Mouse (Mus musculus) neural tube, embryonic 12.5 days (tissue): ENCODE results near the gene Rnf2. TPM values are rescaled to one million over a fixed set of nuclear protein-coding genes. Genes with fewer than 3 reads are reported as not detected.

ENCODE experiments used
- ATAC-seq: fragments of 200-750 bp; cut with Nextera tagmentation; 2 replicates; pipeline ENCODE4 v1.8.0; 2017; ENCODE audit warnings: low read depth, mild to moderate bottlenecking, moderate TSS enrichment, moderate library complexity; ENCODE audit not compliant: low FRiP score
- H3K27ac ChIP-seq: fragments of 300-500 bp; sonication (generic); 2 replicates; pipeline ENCODE4 v1.5.1; 2016
- H3K27me3 ChIP-seq: fragments of 300-500 bp; sonication (generic); replicated peaks from 2 replicates; pipeline ENCODE4 v1.6.1; 2016; ENCODE audit warnings: mild to moderate bottlenecking
- H3K36me3 ChIP-seq: fragments of 300-500 bp; sonication (generic); 2 replicates; pipeline ENCODE4 v1.6.1; 2016; ENCODE audit warnings: mild to moderate bottlenecking
- H3K4me1 ChIP-seq: fragments of 300-500 bp; sonication (generic); 2 replicates; pipeline ENCODE4 v1.6.1; 2016
- H3K4me2 ChIP-seq: fragments of 300-500 bp; sonication (generic); replicated peaks from 2 replicates; pipeline ENCODE4 v1.6.1; 2016; ENCODE audit warnings: mild to moderate bottlenecking
- H3K4me3 ChIP-seq: fragments of 300-500 bp; sonication (generic); 2 replicates; pipeline ENCODE4 v1.5.1; 2016
- H3K9ac ChIP-seq: fragments of 300-500 bp; sonication (generic); 2 replicates; pipeline ENCODE4 v1.6.1; 2016; ENCODE audit warnings: mild to moderate bottlenecking
- H3K9me3 ChIP-seq: fragments of 300-500 bp; sonication (generic); 2 replicates; pipeline ENCODE4 v1.6.1; 2016; ENCODE audit warnings: mild to moderate bottlenecking
- WGBS: fragments of 180-500 bp; shearing (Covaris S2); methylation state at CpG from one replicate; pipeline ENCODE4 v1.1.7; 2016; 5-methylcytosine and 5-hydroxymethylcytosine counted together
- microRNA-seq: library from miRNA; unstranded; fragments of <30 nt; microRNA quantifications from one replicate; pipeline ENCODE4, GENCODE M21; 2017
- polyA plus RNA-seq: library from polyadenylated mRNA; unstranded; fragments of >200 nt; fragmentation: Nextera tagmentation; extraction: Ambion mirVana; gene quantifications from 2 replicates; pipeline ENCODE4 v1.2.1, GENCODE M21; 2016

Rnf2 gene
- polyA plus RNA-seq, 1 experiment from 2014 or later: 132 TPM

DNA sequence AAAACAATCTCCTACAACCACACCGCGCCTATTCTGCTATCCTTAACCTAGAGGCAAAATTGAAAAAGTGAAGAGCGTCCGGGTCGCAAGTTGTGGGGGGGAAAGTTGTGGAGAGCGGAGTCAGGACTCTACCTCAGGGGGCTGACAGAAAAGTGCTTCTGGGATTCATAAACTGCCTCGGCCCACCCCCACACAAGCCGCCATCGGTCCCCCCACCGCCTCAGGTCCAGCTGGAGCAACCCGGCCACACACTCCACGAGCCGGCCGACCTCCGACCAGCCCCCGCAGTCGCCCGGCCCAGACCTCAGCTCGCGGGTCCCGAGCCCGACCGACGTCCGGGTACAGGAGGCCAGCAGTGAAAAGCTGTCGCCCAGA lies 72.9 kb downstream of the Rnf2 start:
- Histone ChIP-seq H3K4me1 (peaks cover 13% of the 10 kb centered on the region), H3K9ac (peak overlapping the region; percentile 63), H3K27me3 (no peaks in the 10 kb centered on the region), H3K27ac (no peak overlapping the region), H3K4me3 (peak overlapping the region; percentile 92), H3K9me3 (no peaks in the 10 kb centered on the region), H3K4me2 (peak overlapping the region; percentile 74), H3K36me3 (no peaks in the 10 kb centered on the region)
- ATAC-seq: peak; percentile 70; the same call in 1 of the 2 replicates
- under 1% methylated on average over 26 of the region's 26 CpGs for WGBS

DNA sequence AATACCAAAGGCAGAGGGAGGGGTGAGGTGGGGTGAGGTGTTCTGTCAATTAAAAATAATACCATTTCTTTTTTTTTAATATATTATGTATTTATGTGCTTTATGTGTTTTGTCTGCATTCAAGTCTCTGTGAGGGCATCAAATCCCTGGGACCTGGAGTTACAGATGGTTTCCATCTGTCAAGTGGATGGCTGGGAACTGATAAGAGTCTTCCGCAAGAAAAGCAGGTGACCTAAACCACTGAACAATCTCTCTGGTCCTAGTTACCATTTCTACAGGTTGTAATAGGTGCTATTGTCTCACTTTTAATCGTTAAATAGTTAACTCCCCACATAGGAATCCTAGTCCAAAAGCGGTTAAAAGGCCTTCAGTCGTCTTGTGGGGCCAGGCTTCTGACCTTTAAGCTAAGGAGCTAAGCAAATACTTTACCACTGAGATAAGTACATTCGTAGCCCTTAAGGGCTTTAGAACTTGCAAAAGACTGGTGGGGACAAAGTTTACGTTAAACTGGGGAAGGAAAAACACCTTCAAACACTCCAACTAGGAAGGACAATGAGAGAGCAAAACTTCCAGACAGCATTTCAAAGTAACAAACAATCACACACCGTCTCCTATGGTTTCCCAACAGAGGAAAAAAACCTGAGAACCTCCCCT lies 73.7 kb downstream of the Rnf2 start:
- H3K9ac ChIP-seq: peak overlapping the region; percentile 63; the same call in 1 of the 2 replicates
- H3K36me3 ChIP-seq: peaks cover 5% of the 10 kb centered on the region; the same call in 1 of the 2 replicates
- H3K4me2 ChIP-seq: peak overlapping the region; percentile 74
- peaks cover 13% of the 10 kb centered on the region for H3K4me1 ChIP-seq
- peak overlapping the region; percentile 92 for H3K4me3 ChIP-seq
- H3K27me3 ChIP-seq: no peaks in the 10 kb centered on the region
- no peaks in the 10 kb centered on the region for H3K9me3 ChIP-seq
- WGBS: 33% methylated on average over 7 of the region's 7 CpGs
- H3K27ac ChIP-seq: no peak overlapping the region
- no peak for ATAC-seq

DNA sequence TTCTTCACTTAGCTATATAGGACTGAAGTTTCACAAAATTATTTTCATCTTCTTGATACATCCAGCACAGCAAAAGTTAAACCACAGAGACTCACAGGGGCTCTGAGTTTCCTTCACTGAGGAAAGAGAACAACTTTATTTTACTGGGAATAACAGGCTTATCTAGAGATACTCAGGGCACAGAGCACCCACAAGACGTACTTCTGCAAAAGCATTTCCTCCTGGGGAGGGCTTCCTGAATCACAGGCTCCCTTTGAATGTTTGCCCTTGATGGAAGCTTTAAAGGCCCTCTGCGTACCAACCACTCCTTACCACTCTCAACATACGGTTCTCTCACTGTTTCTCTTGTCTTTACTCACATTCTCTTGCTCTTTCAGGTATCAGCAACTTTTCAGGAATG lies 78.6 kb downstream of the Rnf2 start:
- Histone ChIP-seq H3K4me2 (no peak overlapping the region), H3K4me3 (no peak overlapping the region), H3K36me3 (peaks cover 5% of the 10 kb centered on the region; the same call in 1 of the 2 replicates), H3K9me3 (no peaks in the 10 kb centered on the region), H3K4me1 (peaks cover 4% of the 10 kb centered on the region), H3K27me3 (no peaks in the 10 kb centered on the region), H3K9ac (no peak overlapping the region), H3K27ac (no peak overlapping the region)
- ATAC-seq: no peak
- 92% methylated on average over 3 of the region's 3 CpGs for WGBS

DNA sequence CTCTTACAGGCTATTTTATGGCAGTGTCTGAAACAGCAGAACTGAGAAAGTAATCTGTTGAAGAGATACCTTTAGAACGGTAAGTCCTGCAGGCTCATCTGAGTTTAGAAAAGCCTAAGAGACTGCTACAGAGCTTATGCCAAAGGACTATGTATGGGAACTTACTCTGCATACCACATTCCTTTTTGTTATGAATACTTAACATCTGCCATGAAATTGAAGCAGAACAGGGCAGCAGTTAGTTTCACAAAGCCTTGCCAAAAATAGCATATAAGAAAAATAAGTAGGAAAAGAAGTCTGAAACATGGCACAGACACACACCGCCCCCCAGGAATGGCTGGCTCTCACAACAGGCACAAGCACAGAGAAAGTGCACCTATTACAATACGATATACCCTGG lies 90.9 kb downstream of the Rnf2 start:
- 92% methylated on average over 3 of the region's 3 CpGs for WGBS
- Histone ChIP-seq H3K4me1 (no peaks in the 10 kb centered on the region), H3K9me3 (no peaks in the 10 kb centered on the region), H3K4me2 (no peak overlapping the region), H3K27ac (no peak overlapping the region), H3K36me3 (peaks cover 8% of the 10 kb centered on the region), H3K9ac (no peak overlapping the region), H3K27me3 (no peaks in the 10 kb centered on the region), H3K4me3 (no peak overlapping the region)
- no peak for ATAC-seq

Small RNAs within 50 kb of the gene (microRNA-seq; reads per million reads assigned to microRNA genes)
- 1.7 reads per million for gene Mir7682

Other genes with a start within 250 kb of the Rnf2 start
- 332 and 344 TPM in 2 replicates for gene Ivns1abp, start 156.5 kb downstream of the Rnf2 start, polyA plus RNA-seq
- 26.9 and 30.6 TPM in 2 replicates for gene Swt1, start 72.5 kb downstream of the Rnf2 start, polyA plus RNA-seq
- 56.8 and 63.9 TPM in 2 replicates for gene Trmt1l, start 72.4 kb downstream of the Rnf2 start, polyA plus RNA-seq
- gene Fam129a, start 70.2 kb upstream of the Rnf2 start, polyA plus RNA-seq: 3.8 and 4.7 TPM in 2 replicates